ENCODE assay signal across 13 mouse cellular contexts in the genomic region with DNA sequence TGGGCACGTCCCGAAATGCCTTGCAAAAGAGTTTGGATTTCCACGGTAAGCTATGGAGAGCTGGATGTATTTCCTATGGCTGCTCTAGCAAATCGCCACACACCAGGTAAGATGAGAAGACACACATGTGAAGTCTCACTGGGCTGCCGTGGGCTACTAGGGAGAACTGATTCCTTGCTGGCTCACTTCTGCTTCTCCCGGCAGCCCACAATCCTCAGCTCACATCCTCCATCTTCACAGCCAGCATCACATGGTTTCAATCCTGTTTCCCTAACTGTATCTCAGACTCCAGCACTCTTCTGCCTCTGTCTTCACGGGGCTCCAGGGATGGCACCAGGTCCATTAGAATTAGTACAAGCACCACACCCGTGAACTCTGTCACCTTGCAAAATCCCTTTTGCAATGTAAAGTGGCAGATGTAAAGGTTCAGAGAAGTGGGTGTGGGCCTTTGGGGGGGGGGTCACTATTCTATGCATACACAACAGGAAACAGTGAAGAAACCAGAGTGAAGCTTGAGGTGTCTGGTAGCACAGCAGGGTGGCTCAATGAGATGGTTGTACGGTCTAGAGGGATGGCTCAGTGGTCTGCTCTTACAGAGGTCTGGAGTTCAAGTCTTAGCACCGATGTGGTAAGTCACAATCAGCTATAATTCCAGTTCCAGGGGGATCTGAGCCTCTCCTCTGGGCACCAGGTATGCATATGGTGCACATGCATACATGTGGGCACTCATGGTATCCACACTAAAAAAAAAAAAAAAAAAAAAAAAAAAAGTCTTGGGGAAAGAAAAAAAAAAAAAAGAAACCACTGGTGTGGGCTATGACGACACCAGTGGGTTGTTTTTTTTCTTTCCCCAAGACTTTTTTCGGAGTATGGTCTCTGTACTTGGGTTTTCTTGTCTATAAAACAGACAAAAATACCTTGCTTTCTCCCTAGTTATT.
"Had no signal": no experiment of that assay in that cellular context is flagged by ENCODE, and none has a peak within 500 bp of the region (broad histone marks: within the 10 kb centered on the region; RNA-seq: fewer than 3 reads in every experiment).

No protein-coding gene starts in this region.

- ATAC-seq: liver, embryonic 12.5 days; midbrain, embryonic 15.5 days had no signal

- H3K27ac ChIP-seq: kidney, postnatal 0 days; limb, embryonic 15.5 days; liver, embryonic 12.5 days; macrophage; midbrain, embryonic 15.5 days; neural tube, embryonic 13.5 days had no signal

- H3K9ac ChIP-seq: limb, embryonic 15.5 days; liver, embryonic 12.5 days; lung, embryonic 14.5 days; midbrain, embryonic 15.5 days; neural tube, embryonic 13.5 days had no signal

- H3K36me3 ChIP-seq: limb, embryonic 15.5 days; liver, embryonic 12.5 days; midbrain, embryonic 15.5 days; neural tube, embryonic 13.5 days had no signal

- H3K4me1 ChIP-seq: midbrain, embryonic 15.5 days; neural tube, embryonic 13.5 days had no signal

- H3K27me3 ChIP-seq: limb, embryonic 15.5 days; liver, embryonic 12.5 days; midbrain, embryonic 15.5 days; neural tube, embryonic 13.5 days had no signal

- H3K4me3 ChIP-seq: limb, embryonic 15.5 days; liver, embryonic 12.5 days; midbrain, embryonic 15.5 days; neural tube, embryonic 13.5 days had no signal

- DNase-seq: kidney, adult 2 months; kidney, postnatal 36 days; lung, embryonic 14.5 days; lung, postnatal 10 days; right cerebral cortex, adult 18-20 months; right cerebral cortex, postnatal 25 days; thymus, postnatal 36 days had no signal

- H3K9me3 ChIP-seq: limb, embryonic 15.5 days; liver, embryonic 12.5 days; midbrain, embryonic 15.5 days; neural tube, embryonic 13.5 days had no signal
